Mouse (Mus musculus) brown adipose tissue, adult 24 weeks (tissue): ENCODE data around the gene Tet2. TPM values are rescaled to one million over a fixed set of nuclear protein-coding genes. Genes with fewer than 3 reads are reported as not detected.
"Not testable (repeated sequence)": the region's sequence is repeated elsewhere in the genome, so short reads cannot be mapped to it uniquely, and the experiment has no call there.

Experiments used
- H3K27ac ChIP-seq: fragments of 200-500 bp; replicated peaks from 2 replicates; pipeline ENCODE4 v1.5.1; 2012; ENCODE audit warnings: low read depth, mild to moderate bottlenecking, low read length
- H3K4me1 ChIP-seq: fragments of 200-500 bp; 2 replicates; pipeline ENCODE4 v1.6.1; 2012; ENCODE audit warnings: low read length, mixed read lengths; ENCODE audit not compliant: control insufficient read depth, insufficient read depth, insufficient read length
- H3K4me3 ChIP-seq: fragments of 200-500 bp; 2 replicates; pipeline ENCODE4 v1.5.1; 2012; ENCODE audit warnings: low read depth, mild to moderate bottlenecking, low read length, moderate library complexity; ENCODE audit not compliant: insufficient read depth
- polyA plus RNA-seq: library from polyadenylated mRNA; stranded (reverse); fragments of >200 nt; gene quantifications from 2 replicates; pipeline ENCODE4 v1.2.4, GENCODE M21; 2012; ENCODE audit not compliant: missing spikeins, insufficient read depth, insufficient read length

The Tet2 gene
- polyA plus RNA-seq, 1 experiment: 8.7 TPM

- H3K4me3 ChIP-seq, H3K4me1 ChIP-seq, H3K27ac ChIP-seq: not testable (repeated sequence)
Measured at GRCm38 (mm10) chr3:133538499-133538898, 6.4 kb downstream of the Tet2 start.

- H3K27ac ChIP-seq: no peak overlapping the region
- no peak overlapping the region for H3K4me3 ChIP-seq
- peaks cover 8% of the 10 kb centered on the region for H3K4me1 ChIP-seq
Measured at GRCm38 (mm10) chr3:133535644-133536043, 9.3 kb downstream of the Tet2 start.

GRCm38 (mm10) chr3:133534066-133534465 lies 10.9 kb downstream of the Tet2 start:
- Histone ChIP-seq H3K4me1 (peaks cover 8% of the 10 kb centered on the region), H3K4me3 (no peak overlapping the region), H3K27ac (no peak overlapping the region)

GRCm38 (mm10) chr3:133533272-133533995 lies 11.5 kb downstream of the Tet2 start:
- H3K27ac ChIP-seq: no peak overlapping the region
- H3K4me1 ChIP-seq: peaks cover 8% of the 10 kb centered on the region
- no peak overlapping the region for H3K4me3 ChIP-seq

- Histone ChIP-seq H3K27ac (no peak overlapping the region), H3K4me1 (peaks cover 8% of the 10 kb centered on the region), H3K4me3 (no peak overlapping the region)
Measured at GRCm38 (mm10) chr3:133532806-133533205, 12.1 kb downstream of the Tet2 start.

GRCm38 (mm10) chr3:133532252-133532651 lies 12.7 kb downstream of the Tet2 start:
- no peak overlapping the region for H3K27ac ChIP-seq
- H3K4me1 ChIP-seq: peaks cover 8% of the 10 kb centered on the region
- H3K4me3 ChIP-seq: no peak overlapping the region

GRCm38 (mm10) chr3:133531101-133531500 lies 13.8 kb downstream of the Tet2 start:
- Histone ChIP-seq H3K27ac (no peak overlapping the region), H3K4me3 (no peak overlapping the region)

GRCm38 (mm10) chr3:133530664-133531063 lies 14.3 kb downstream of the Tet2 start:
- Histone ChIP-seq H3K27ac (no peak overlapping the region), H3K4me1 (peaks cover 13% of the 10 kb centered on the region), H3K4me3 (no peak overlapping the region)

More at GRCm38 (mm10) chr3:133531101-133531500, 13.8 kb downstream of the Tet2 start:
- H3K4me1 ChIP-seq: peaks cover 12% of the 10 kb centered on the region

- peaks cover 16% of the 10 kb centered on the region for H3K4me1 ChIP-seq
- H3K4me3 ChIP-seq: no peak overlapping the region
- no peak overlapping the region for H3K27ac ChIP-seq
Measured at GRCm38 (mm10) chr3:133526119-133526723, 18.7 kb downstream of the Tet2 start.

GRCm38 (mm10) chr3:133525578-133525977 lies 19.4 kb downstream of the Tet2 start:
- no peak overlapping the region for H3K27ac ChIP-seq
- H3K4me3 ChIP-seq: no peak overlapping the region
- peaks cover 17% of the 10 kb centered on the region for H3K4me1 ChIP-seq

- H3K4me1 ChIP-seq: peaks cover 17% of the 10 kb centered on the region
- no peak overlapping the region for H3K27ac ChIP-seq
- H3K4me3 ChIP-seq: no peak overlapping the region
Measured at GRCm38 (mm10) chr3:133524341-133525050, 20.4 kb downstream of the Tet2 start.

GRCm38 (mm10) chr3:133523191-133523590 lies 21.7 kb downstream of the Tet2 start:
- Histone ChIP-seq H3K4me3 (no peak overlapping the region), H3K27ac (no peak overlapping the region), H3K4me1 (peaks cover 20% of the 10 kb centered on the region)

- no peak overlapping the region for H3K4me3 ChIP-seq
- H3K4me1 ChIP-seq: peaks cover 20% of the 10 kb centered on the region
- no peak overlapping the region for H3K27ac ChIP-seq
Measured at GRCm38 (mm10) chr3:133522289-133522688, 22.6 kb downstream of the Tet2 start.

GRCm38 (mm10) chr3:133518801-133519200 lies 26.1 kb downstream of the Tet2 start:
- peaks cover 12% of the 10 kb centered on the region for H3K4me1 ChIP-seq
- no peak overlapping the region for H3K4me3 ChIP-seq
- H3K27ac ChIP-seq: no peak overlapping the region

- H3K27ac ChIP-seq: no peak overlapping the region
Measured at GRCm38 (mm10) chr3:133518116-133518515, 26.8 kb downstream of the Tet2 start.

More at GRCm38 (mm10) chr3:133518116-133518515, 26.8 kb downstream of the Tet2 start:
- no peak overlapping the region for H3K4me3 ChIP-seq
- H3K4me1 ChIP-seq: peaks cover 12% of the 10 kb centered on the region
